Mouse (Mus musculus) liver, embryonic 12.5 days (tissue): ENCODE data around the gene Fmod. TPM values are rescaled to one million over a fixed set of nuclear protein-coding genes. Genes with fewer than 3 reads are reported as not detected.

Experiments used
- ATAC-seq: fragments of 200-750 bp; cut with Nextera tagmentation; 2 replicates; pipeline ENCODE4 v1.8.0; 2017; ENCODE audit warnings: moderate number of reproducible peaks, mild to moderate bottlenecking, moderate library complexity
- H3K27ac ChIP-seq: fragments of 300-500 bp; sonication (generic); 2 replicates; pipeline ENCODE4 v1.5.1; 2016; ENCODE audit warnings: mild to moderate bottlenecking
- H3K27me3 ChIP-seq: fragments of 300-500 bp; sonication (generic); replicated peaks from 2 replicates; pipeline ENCODE4 v1.6.1; 2016; ENCODE audit warnings: mild to moderate bottlenecking, moderate library complexity
- H3K36me3 ChIP-seq: fragments of 300-500 bp; sonication (generic); 2 replicates; pipeline ENCODE4 v1.6.1; 2016; ENCODE audit warnings: mild to moderate bottlenecking, moderate library complexity
- H3K4me1 ChIP-seq: fragments of 300-500 bp; sonication (generic); 2 replicates; pipeline ENCODE4 v1.6.1; 2016
- H3K4me2 ChIP-seq: fragments of 300-500 bp; sonication (generic); 2 replicates; pipeline ENCODE4 v1.6.1; 2016; ENCODE audit warnings: mild to moderate bottlenecking, moderate library complexity
- H3K4me3 ChIP-seq: fragments of 300-500 bp; sonication (generic); 2 replicates; pipeline ENCODE4 v1.5.1; 2016; ENCODE audit warnings: mild to moderate bottlenecking, moderate library complexity
- H3K9ac ChIP-seq: fragments of 300-500 bp; sonication (generic); 2 replicates; pipeline ENCODE4 v1.6.1; 2016; ENCODE audit warnings: mild to moderate bottlenecking, moderate library complexity
- H3K9me3 ChIP-seq: fragments of 300-500 bp; sonication (generic); replicated peaks from 2 replicates; pipeline ENCODE4 v1.6.1; 2016; ENCODE audit warnings: mild to moderate bottlenecking, moderate library complexity
- WGBS: fragments of 180-500 bp; shearing (Covaris S2); methylation state at CpG from one replicate; pipeline ENCODE4 v1.1.7; 2016; ENCODE audit not compliant: insufficient replicate concordance; 5-methylcytosine and 5-hydroxymethylcytosine counted together
- polyA plus RNA-seq: library from polyadenylated mRNA; unstranded; fragments of >200 nt; fragmentation: Nextera tagmentation; extraction: Ambion mirVana; gene quantifications from 2 replicates; pipeline ENCODE4 v1.2.1, GENCODE M21; 2016

The Fmod gene
- polyA plus RNA-seq, 1 experiment from 2014 or later: 3.1 TPM

GRCm38 (mm10) chr1:134041900-134042299 is 4.8 kb downstream of the Fmod start:
- H3K27ac ChIP-seq: no peak overlapping the region
- ATAC-seq: no peak

GRCm38 (mm10) chr1:134042341-134042740 is 5.3 kb downstream of the Fmod start:
- Histone ChIP-seq H3K9me3 (no peaks in the 10 kb centered on the region), H3K27ac (no peak overlapping the region), H3K27me3 (peaks cover 43% of the 10 kb centered on the region), H3K4me1 (peaks cover 15% of the 10 kb centered on the region), H3K4me2 (no peak overlapping the region), H3K4me3 (no peak overlapping the region), H3K36me3 (no peaks in the 10 kb centered on the region), H3K9ac (no peak overlapping the region)
- WGBS: 25% methylated on average over 1 of the region's 1 CpGs
- no peak for ATAC-seq

More at GRCm38 (mm10) chr1:134041900-134042299, 4.8 kb downstream of the Fmod start:
- no peak overlapping the region for H3K9ac ChIP-seq
- no peak overlapping the region for H3K4me3 ChIP-seq
- H3K36me3 ChIP-seq: no peaks in the 10 kb centered on the region
- peaks cover 13% of the 10 kb centered on the region for H3K4me1 ChIP-seq
- H3K4me2 ChIP-seq: no peak overlapping the region
- H3K9me3 ChIP-seq: no peaks in the 10 kb centered on the region
- H3K27me3 ChIP-seq: peaks cover 39% of the 10 kb centered on the region
- WGBS: 51% methylated on average over 2 of the region's 2 CpGs

- Histone ChIP-seq H3K27me3 (peaks cover 37% of the 10 kb centered on the region), H3K9me3 (no peaks in the 10 kb centered on the region), H3K9ac (no peak overlapping the region), H3K4me1 (peaks cover 15% of the 10 kb centered on the region), H3K36me3 (no peaks in the 10 kb centered on the region), H3K4me3 (no peak overlapping the region), H3K27ac (no peak overlapping the region), H3K4me2 (no peak overlapping the region)
- no peak for ATAC-seq
- WGBS: 72% methylated on average over 6 of the region's 6 CpGs
These were observed 7.8 kb downstream of the Fmod start for GRCm38 (mm10) chr1:134044805-134045204.

- H3K9me3 ChIP-seq: no peaks in the 10 kb centered on the region
- H3K36me3 ChIP-seq: no peaks in the 10 kb centered on the region
- WGBS: 12% methylated on average over 5 of the region's 9 CpGs
- ATAC-seq: no peak
- peak overlapping the region; percentile 52 for H3K4me2 ChIP-seq
- H3K4me3 ChIP-seq: no peak overlapping the region
- peaks cover 47% of the 10 kb centered on the region for H3K27me3 ChIP-seq
- H3K27ac ChIP-seq: no peak overlapping the region
- H3K9ac ChIP-seq: peak overlapping the region; percentile 23; the same call in 1 of the 2 replicates
- peaks cover 15% of the 10 kb centered on the region for H3K4me1 ChIP-seq
These were observed 8.9 kb downstream of the Fmod start for GRCm38 (mm10) chr1:134045971-134046370.

GRCm38 (mm10) chr1:134046387-134046786 is 9.3 kb downstream of the Fmod start:
- Histone ChIP-seq H3K9ac (peak overlapping the region; percentile 23; the same call in 1 of the 2 replicates), H3K4me3 (no peak overlapping the region), H3K4me1 (peaks cover 15% of the 10 kb centered on the region), H3K4me2 (peak overlapping the region; percentile 52), H3K36me3 (no peaks in the 10 kb centered on the region), H3K27ac (no peak overlapping the region), H3K27me3 (peaks cover 51% of the 10 kb centered on the region), H3K9me3 (no peaks in the 10 kb centered on the region)
- ATAC-seq: 0 out of 2 replicates have a peak, but pooled peaks have one; percentile 25
- 25% methylated on average over 23 of the region's 23 CpGs for WGBS

GRCm38 (mm10) chr1:134047431-134047830 is 10.4 kb downstream of the Fmod start:
- Histone ChIP-seq H3K36me3 (no peaks in the 10 kb centered on the region), H3K4me3 (no peak overlapping the region), H3K27me3 (peaks cover 46% of the 10 kb centered on the region), H3K27ac (no peak overlapping the region), H3K4me1 (peaks cover 15% of the 10 kb centered on the region), H3K4me2 (no peak overlapping the region), H3K9ac (no peak overlapping the region), H3K9me3 (no peaks in the 10 kb centered on the region)
- no peak for ATAC-seq
- WGBS: 68% methylated on average over 6 of the region's 6 CpGs

GRCm38 (mm10) chr1:134048759-134049158 is 11.7 kb downstream of the Fmod start:
- H3K36me3 ChIP-seq: no peaks in the 10 kb centered on the region
- ATAC-seq: peak; percentile 28; the same call in 1 of the 2 replicates
- H3K9me3 ChIP-seq: no peaks in the 10 kb centered on the region
- no peak overlapping the region for H3K9ac ChIP-seq
- peaks cover 26% of the 10 kb centered on the region for H3K4me1 ChIP-seq
- WGBS: 1% methylated on average over 5 of the region's 5 CpGs
- no peak overlapping the region for H3K4me2 ChIP-seq
- peaks cover 39% of the 10 kb centered on the region for H3K27me3 ChIP-seq
- H3K27ac ChIP-seq: no peak overlapping the region
- no peak overlapping the region for H3K4me3 ChIP-seq

- Histone ChIP-seq H3K27me3 (peaks cover 38% of the 10 kb centered on the region), H3K9me3 (no peaks in the 10 kb centered on the region), H3K4me3 (no peak overlapping the region), H3K36me3 (no peaks in the 10 kb centered on the region), H3K4me1 (peaks cover 34% of the 10 kb centered on the region), H3K9ac (no peak overlapping the region), H3K27ac (no peak overlapping the region), H3K4me2 (no peak overlapping the region)
- no peak for ATAC-seq
- WGBS: 51% methylated on average over 6 of the region's 6 CpGs
These were observed 12.5 kb downstream of the Fmod start for GRCm38 (mm10) chr1:134049542-134049941.

GRCm38 (mm10) chr1:134053207-134053606 is 16.2 kb downstream of the Fmod start:
- peak overlapping the region; percentile 1; the same call in 1 of the 2 replicates for H3K27ac ChIP-seq
- WGBS: 3% methylated on average over 6 of the region's 6 CpGs
- H3K9me3 ChIP-seq: no peaks in the 10 kb centered on the region
- H3K27me3 ChIP-seq: peaks cover 23% of the 10 kb centered on the region
- no peaks in the 10 kb centered on the region for H3K36me3 ChIP-seq
- H3K9ac ChIP-seq: no peak overlapping the region
- peak; percentile 74 for ATAC-seq
- no peak overlapping the region for H3K4me2 ChIP-seq
- H3K4me3 ChIP-seq: no peak overlapping the region
- H3K4me1 ChIP-seq: peaks cover 56% of the 10 kb centered on the region

GRCm38 (mm10) chr1:134055058-134055457 is 18.0 kb downstream of the Fmod start:
- H3K4me3 ChIP-seq: no peak overlapping the region
- peak overlapping the region; percentile 33 for H3K9ac ChIP-seq
- H3K4me1 ChIP-seq: peaks cover 72% of the 10 kb centered on the region
- H3K27ac ChIP-seq: peak overlapping the region; percentile 18; the same call in 1 of the 2 replicates
- H3K9me3 ChIP-seq: no peaks in the 10 kb centered on the region
- WGBS: 57% methylated on average over 9 of the region's 9 CpGs
- no peaks in the 10 kb centered on the region for H3K36me3 ChIP-seq
- no peak for ATAC-seq
- peaks cover 16% of the 10 kb centered on the region for H3K27me3 ChIP-seq
- H3K4me2 ChIP-seq: peak overlapping the region; percentile 20

- no peaks in the 10 kb centered on the region for H3K36me3 ChIP-seq
- H3K4me1 ChIP-seq: peaks cover 79% of the 10 kb centered on the region
- ATAC-seq: no peak
- no peak overlapping the region for H3K4me3 ChIP-seq
- H3K9me3 ChIP-seq: no peaks in the 10 kb centered on the region
- 0 out of 2 replicates have a peak overlapping the region, but pooled peaks have one; percentile 8 for H3K9ac ChIP-seq
- 78% methylated on average over 9 of the region's 9 CpGs for WGBS
- H3K4me2 ChIP-seq: peak overlapping the region; percentile 20; the same call in 1 of the 2 replicates
- H3K27me3 ChIP-seq: peaks cover 11% of the 10 kb centered on the region; the same call in 1 of the 2 replicates
- H3K27ac ChIP-seq: peak overlapping the region; percentile 18; the same call in 1 of the 2 replicates
These were observed 18.7 kb downstream of the Fmod start for GRCm38 (mm10) chr1:134055666-134056245.

- Histone ChIP-seq H3K9ac (no peak overlapping the region), H3K4me1 (peaks cover 83% of the 10 kb centered on the region)
- WGBS: 67% methylated on average over 4 of the region's 4 CpGs
These were observed 19.2 kb downstream of the Fmod start for GRCm38 (mm10) chr1:134056285-134056684.

More at GRCm38 (mm10) chr1:134056285-134056684, 19.2 kb downstream of the Fmod start:
- Histone ChIP-seq H3K27me3 (peaks cover 6% of the 10 kb centered on the region; the same call in 1 of the 2 replicates), H3K27ac (no peak overlapping the region), H3K36me3 (no peaks in the 10 kb centered on the region), H3K4me2 (no peak overlapping the region), H3K4me3 (no peak overlapping the region), H3K9me3 (no peaks in the 10 kb centered on the region)
- ATAC-seq: no peak
